Mouse (Mus musculus): ENCODE measurements at regions not wholly inside any gene's neighbourhood (a gene's known extent, or its start where the extent isn't known, plus 50 kb on each side); places are given as distances from the start of the nearest gene placed in this dataset.

- peak; percentile 52 for DNase-seq (ENCODE audit: low spot score)
Observed at GRCm38 (mm10) chr11:105538421-105539210, 51.2 kb upstream of the Tanc2 start.

- DNase-seq (ENCODE audit: low spot score): no peak
Observed at GRCm38 (mm10) chr11:105532616-105533015, 57.2 kb upstream of the Tanc2 start.

GRCm38 (mm10) chr11:105530711-105531157, 59.1 kb upstream of the Tanc2 start:
- no peak for DNase-seq (ENCODE audit: low spot score)

GRCm38 (mm10) chr11:105526066-105526465, 63.7 kb upstream of the Tanc2 start:
- DNase-seq (ENCODE audit: low spot score): no peak

- peak; percentile 88 for DNase-seq (ENCODE audit: low spot score)
Observed at GRCm38 (mm10) chr11:105525608-105526007, 64.2 kb upstream of the Tanc2 start.

- DNase-seq (ENCODE audit: low spot score): no peak
Observed at GRCm38 (mm10) chr11:105524400-105524799, 65.4 kb upstream of the Tanc2 start.

- DNase-seq (ENCODE audit: low spot score): no peak
Observed at GRCm38 (mm10) chr11:105523765-105524164, 66.0 kb upstream of the Tanc2 start.

GRCm38 (mm10) chr11:105520398-105520797, 63.9 kb upstream of the March10 start:
- DNase-seq (ENCODE audit: low spot score): no peak

GRCm38 (mm10) chr11:105513275-105513674, 56.7 kb upstream of the March10 start:
- DNase-seq (ENCODE audit: low spot score): no peak

GRCm38 (mm10) chr11:105510626-105511025, 54.1 kb upstream of the March10 start:
- no peak for DNase-seq (ENCODE audit: low spot score)

- DNase-seq (ENCODE audit: low spot score): no peak
Observed at GRCm38 (mm10) chr11:105510056-105510455, 53.5 kb upstream of the March10 start.

- DNase-seq (ENCODE audit: low spot score): no peak
Observed at GRCm38 (mm10) chr11:105508660-105509038, 52.1 kb upstream of the March10 start.

GRCm38 (mm10) chr11:105507972-105508659, 51.6 kb upstream of the March10 start:
- peak; percentile 39 for DNase-seq (ENCODE audit: low spot score)

- DNase-seq (ENCODE audit: low spot score): no peak
Observed at GRCm38 (mm10) chr11:105507332-105507971, 50.9 kb upstream of the March10 start.
